Mouse (Mus musculus) bone marrow macrophage, adult 2 months (primary cell): ENCODE results near the gene Snrpa.

Experiments used
- CTCF ChIP-seq: IDR thresholded peaks from 2 replicates; pipeline ENCODE4 v1.5.1; 2012; ENCODE audit warnings: low read depth, mild to moderate bottlenecking, low read length, moderate library complexity
- POLR2A ChIP-seq: IDR thresholded peaks from 2 replicates; pipeline ENCODE4 v1.6.1; 2012; ENCODE audit warnings: mild to moderate bottlenecking, low read depth, low read length, borderline replicate concordance

GRCm38 (mm10) chr7:27159256-27159655 is 36.8 kb downstream of the Snrpa start:
- no peak for TF ChIP-seq POLR2A
- no peak for TF ChIP-seq CTCF
